Mouse (Mus musculus): Measurements from ENCODE around the gene Mroh8. TPM values are rescaled to one million over a fixed set of nuclear protein-coding genes. Genes with fewer than 3 reads are reported as not detected.

Gene Mroh8
- total and polyA plus RNA-seq, 3 experiments: 0.15 to 0.18 TPM; not detected in 1

- no peak overlapping the region for H3K9ac ChIP-seq (ENCODE audit: control insufficient read depth, low read depth, low read length, poor library complexity, severe bottlenecking)
- H3K27ac ChIP-seq (ENCODE audit: control insufficient read depth, low read depth, low read length): no peak overlapping the region
- TF ChIP-seq EP300 (IDR thresholded peaks at IDR 0.05; ENCODE audit: low read depth in 1 of 2, low read length in 2 of 2): no peak
- TF ChIP-seq ZNF384 (IDR thresholded peaks at IDR 0.05; ENCODE audit: low read depth, low read length): no peak
- no peaks in the 10 kb centered on the region for H3K9me3 ChIP-seq (replicated peaks; ENCODE audit: insufficient read depth, low read length)
- H3K4me3 ChIP-seq (ENCODE audit: control insufficient read depth in 1 of 2, insufficient read depth in 1 of 2, low read depth in 2 of 2, low read length in 2 of 2): no peak overlapping the region
- DNase-seq (ENCODE audit: low read depth, low spot score): no peak
- H3K36me3 ChIP-seq (ENCODE audit: control insufficient read depth in 1 of 2, insufficient read depth in 2 of 2, low read length in 2 of 2): peaks cover 0 to 41% of the 10 kb centered on the region in 2 experiments; a peak in 2 of 4 replicates
- no peaks in the 10 kb centered on the region for H3K4me1 ChIP-seq (ENCODE audit: control insufficient read depth in 1 of 2, insufficient read depth in 2 of 2, low read length in 2 of 2)
- H3K79me2 ChIP-seq (ENCODE audit: control insufficient read depth, insufficient read depth, low read length, poor library complexity): no peaks in the 10 kb centered on the region
- no peaks in the 10 kb centered on the region for H3K27me3 ChIP-seq (ENCODE audit: control insufficient read depth in 1 of 2, insufficient read depth in 2 of 2, low read length in 2 of 2)
Measured at GRCm38 (mm10) chr2:157317220-157317619, 37.9 kb upstream of the Mroh8 start.

- no peak for DNase-seq (ENCODE audit: low read depth, low spot score)
- H3K27me3 ChIP-seq (ENCODE audit: control insufficient read depth in 1 of 2, insufficient read depth in 2 of 2, low read length in 2 of 2): no peaks in the 10 kb centered on the region
- H3K4me1 ChIP-seq (ENCODE audit: control insufficient read depth in 1 of 2, insufficient read depth in 2 of 2, low read length in 2 of 2): no peaks in the 10 kb centered on the region
- H3K9me3 ChIP-seq (replicated peaks; ENCODE audit: insufficient read depth, low read length): no peaks in the 10 kb centered on the region
- no peak overlapping the region for H3K4me3 ChIP-seq (ENCODE audit: control insufficient read depth in 1 of 2, insufficient read depth in 1 of 2, low read depth in 2 of 2, low read length in 2 of 2)
- H3K27ac ChIP-seq (ENCODE audit: control insufficient read depth, low read depth, low read length): no peak overlapping the region
- H3K36me3 ChIP-seq (ENCODE audit: control insufficient read depth in 1 of 2, insufficient read depth in 2 of 2, low read length in 2 of 2): peaks cover 0 to 43% of the 10 kb centered on the region in 2 experiments; a peak in 2 of 4 replicates
- no peak overlapping the region for H3K9ac ChIP-seq (ENCODE audit: control insufficient read depth, low read depth, low read length, poor library complexity, severe bottlenecking)
- no peaks in the 10 kb centered on the region for H3K79me2 ChIP-seq (ENCODE audit: control insufficient read depth, insufficient read depth, low read length, poor library complexity)
- TF ChIP-seq MAZ (IDR thresholded peaks at IDR 0.05; ENCODE audit: low read depth, low read length) (no peak), SMC3 (IDR thresholded peaks at IDR 0.05; ENCODE audit: low read depth, low read length) (no peak), CTCF (IDR thresholded peaks at IDR 0.05 in 2 of 3, conservative IDR thresholded peaks at IDR 0.05 in 1 of 3; ENCODE audit: control insufficient read depth in 1 of 3, insufficient read depth in 1 of 3, low read depth in 2 of 3, low read length in 3 of 3, poor library complexity in 1 of 3, severe bottlenecking in 1 of 3) (no peak), KAT2A (conservative IDR thresholded peaks at IDR 0.05; ENCODE audit: low read depth, low read length) (no peak)
Measured at GRCm38 (mm10) chr2:157316358-157316933, 37.1 kb upstream of the Mroh8 start.

- Histone ChIP-seq H3K9me3 (replicated peaks; ENCODE audit: insufficient read depth, low read length) (no peaks in the 10 kb centered on the region), H3K79me2 (ENCODE audit: control insufficient read depth, insufficient read depth, low read length, poor library complexity) (no peaks in the 10 kb centered on the region), H3K9ac (ENCODE audit: control insufficient read depth, low read depth, low read length, poor library complexity, severe bottlenecking) (no peak overlapping the region), H3K4me3 (ENCODE audit: control insufficient read depth in 1 of 2, insufficient read depth in 1 of 2, low read depth in 2 of 2, low read length in 2 of 2) (no peak overlapping the region), H3K36me3 (ENCODE audit: control insufficient read depth in 1 of 2, insufficient read depth in 2 of 2, low read length in 2 of 2) (peaks cover 0 to 44% of the 10 kb centered on the region in 2 experiments; a peak in 2 of 4 replicates), H3K4me1 (ENCODE audit: control insufficient read depth in 1 of 2, insufficient read depth in 2 of 2, low read length in 2 of 2) (no peaks in the 10 kb centered on the region), H3K27me3 (ENCODE audit: control insufficient read depth in 1 of 2, insufficient read depth in 2 of 2, low read length in 2 of 2) (no peaks in the 10 kb centered on the region), H3K27ac (ENCODE audit: control insufficient read depth, low read depth, low read length) (no peak overlapping the region)
- no peak for DNase-seq (ENCODE audit: low read depth, low spot score)
- TF ChIP-seq SMC3 (IDR thresholded peaks at IDR 0.05; ENCODE audit: low read depth, low read length): no peak
- TF ChIP-seq POLR2AphosphoS5 (IDR thresholded peaks at IDR 0.05; ENCODE audit: borderline replicate concordance, low read depth, low read length): no peak
- no peak for TF ChIP-seq USF1 (IDR thresholded peaks at IDR 0.05; ENCODE audit: low read depth, low read length)
- TF ChIP-seq ZNF384 (IDR thresholded peaks at IDR 0.05; ENCODE audit: low read depth, low read length): no peak
- TF ChIP-seq MXI1 (IDR thresholded peaks at IDR 0.05; ENCODE audit: low read depth, low read length): no peak
- no peak for TF ChIP-seq POLR2AphosphoS2 (IDR thresholded peaks at IDR 0.05; ENCODE audit: low read length)
- TF ChIP-seq TBP (IDR thresholded peaks at IDR 0.05; ENCODE audit: low read depth, low read length): no peak
- TF ChIP-seq MAFK (IDR thresholded peaks at IDR 0.05; ENCODE audit: borderline replicate concordance, low read depth, low read length): no peak
- no peak for TF ChIP-seq MEF2A (IDR thresholded peaks at IDR 0.05; ENCODE audit: extremely low read depth, insufficient replicate concordance, low read depth, low read length, poor library complexity, severe bottlenecking)
- TF ChIP-seq E2F4 (IDR thresholded peaks at IDR 0.05; ENCODE audit: borderline replicate concordance, low read depth, low read length): no peak
- TF ChIP-seq MYB (IDR thresholded peaks at IDR 0.05; ENCODE audit: low read depth, low read length): no peak
- TF ChIP-seq ZKSCAN1 (IDR thresholded peaks at IDR 0.05; ENCODE audit: low read depth, low read length): no peak
- TF ChIP-seq HCFC1 (IDR thresholded peaks at IDR 0.05; ENCODE audit: low read depth, low read length): no peak
- TF ChIP-seq ZC3H11A (IDR thresholded peaks at IDR 0.05; ENCODE audit: low read depth, low read length): no peak
- no peak for TF ChIP-seq KAT2A (conservative IDR thresholded peaks at IDR 0.05; ENCODE audit: low read depth, low read length)
- TF ChIP-seq CHD2 (IDR thresholded peaks at IDR 0.05; ENCODE audit: low read length): no peak
- TF ChIP-seq MAZ (IDR thresholded peaks at IDR 0.05; ENCODE audit: low read depth, low read length): no peak
- no peak for TF ChIP-seq ZMIZ1 (IDR thresholded peaks at IDR 0.05; ENCODE audit: low read depth, low read length)
- no peak for TF ChIP-seq POLR2A (IDR thresholded peaks at IDR 0.05; ENCODE audit: control insufficient read depth in 1 of 2, insufficient read depth in 1 of 2, low read depth in 1 of 2, low read length in 2 of 2, poor library complexity in 1 of 2)
- TF ChIP-seq ELF1 (IDR thresholded peaks at IDR 0.05; ENCODE audit: low read depth, low read length): no peak
Measured at GRCm38 (mm10) chr2:157315486-157315885, 36.1 kb upstream of the Mroh8 start.
